Mouse (Mus musculus): ENCODE measurements at regions not wholly inside any gene's neighbourhood (a gene's known extent, or its start where the extent isn't known, plus 50 kb on each side); places are given as distances from the start of the nearest gene placed in this dataset.

GRCm38 (mm10) chr8:103361713-103362112 is 576.3 kb upstream of the Cdh11 start:
- in situ Hi-C loops (cut with MboI, MseI) = no loop called here

DNA sequence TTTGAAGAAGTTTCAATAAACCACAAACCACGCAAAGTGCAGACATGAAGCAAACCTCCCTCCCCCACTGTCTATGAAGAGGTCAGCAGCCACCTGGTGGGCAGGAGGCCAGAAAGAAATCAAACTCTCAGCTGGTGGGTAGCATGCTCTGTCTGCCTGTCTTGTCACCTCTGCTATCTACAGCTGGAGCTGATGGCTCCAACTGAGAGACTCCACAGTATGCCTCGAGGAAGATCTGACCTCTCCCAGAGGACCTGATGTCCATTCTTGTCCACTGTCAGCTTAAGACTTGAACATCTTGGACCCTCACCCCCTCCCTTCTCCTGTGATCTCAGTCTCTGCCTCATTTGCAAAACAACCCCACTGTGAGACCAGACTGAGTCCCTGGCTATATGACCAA is 585.0 kb upstream of the Cdh11 start:
- in situ Hi-C loops (cut with MboI, MseI) = no loop called here

- in situ Hi-C loops (cut with MboI, MseI) = no loop called here
These were observed 587.6 kb upstream of the Cdh11 start for GRCm38 (mm10) chr8:103373007-103373406.

GRCm38 (mm10) chr8:103374151-103374550 is 588.7 kb upstream of the Cdh11 start:
- in situ Hi-C loops (cut with MboI, MseI) = no loop called here

DNA sequence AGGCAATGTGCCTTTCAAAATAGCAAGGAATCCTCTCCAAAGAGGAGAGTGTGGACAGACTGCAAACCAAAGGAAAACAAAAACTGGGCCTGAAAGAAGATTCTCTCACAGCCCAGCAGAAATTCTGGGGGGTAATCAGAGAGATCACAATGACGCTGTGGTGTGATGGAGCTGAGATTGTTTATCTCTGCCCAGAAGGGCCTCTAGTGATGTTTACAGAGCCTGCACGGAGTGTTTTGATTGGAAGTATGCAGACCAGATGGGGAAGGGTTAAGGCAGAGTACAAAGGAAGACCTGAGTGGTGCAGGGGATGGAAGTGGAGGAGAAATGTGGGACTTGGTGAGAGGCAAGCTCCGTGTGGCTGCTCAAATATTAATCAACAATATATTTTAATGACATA is 593.1 kb upstream of the Cdh11 start:
- in situ Hi-C loops (cut with MboI, MseI) = no loop called here

- in situ Hi-C loops (cut with MboI, MseI) = loop anchor here (10.0 kb wide), 1 partner anchor 687 kb away; no protein-coding TSS in a partner anchor
These were observed 596.1 kb upstream of the Cdh11 start for GRCm38 (mm10) chr8:103381575-103381974.

- in situ Hi-C loops (cut with MboI, MseI) = no loop called here
These were observed 605.9 kb upstream of the Cdh11 start for GRCm38 (mm10) chr8:103391359-103391758.

DNA sequence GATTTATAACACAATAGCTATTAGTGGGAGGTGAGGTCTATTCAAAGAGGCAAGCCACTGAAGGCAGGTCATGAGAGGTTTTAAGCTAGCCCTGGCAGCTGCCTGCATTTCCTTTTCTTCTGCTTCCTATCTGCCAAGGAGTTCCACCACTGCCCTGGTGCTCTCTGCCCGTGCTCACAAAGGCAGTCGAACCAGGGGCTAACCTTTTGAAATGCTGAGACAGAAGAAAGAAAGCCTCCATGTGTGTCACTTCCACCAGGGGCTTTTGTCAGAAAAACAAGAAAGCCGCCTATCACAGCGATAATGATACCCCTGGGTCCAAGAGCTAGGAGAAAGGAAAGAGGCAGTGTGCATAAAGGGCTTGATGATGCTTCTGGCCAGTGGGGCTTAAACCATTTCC is 609.9 kb upstream of the Cdh11 start:
- in situ Hi-C loops (cut with MboI, MseI) = no loop called here

- in situ Hi-C loops (cut with MboI, MseI) = no loop called here
These were observed 612.7 kb upstream of the Cdh11 start for GRCm38 (mm10) chr8:103398179-103398578.

GRCm38 (mm10) chr8:103399466-103399865 is 614.0 kb upstream of the Cdh11 start:
- in situ Hi-C loops (cut with MboI, MseI) = no loop called here

- in situ Hi-C loops (cut with MboI, MseI) = no loop called here
These were observed 614.7 kb upstream of the Cdh11 start for GRCm38 (mm10) chr8:103400143-103400542.

DNA sequence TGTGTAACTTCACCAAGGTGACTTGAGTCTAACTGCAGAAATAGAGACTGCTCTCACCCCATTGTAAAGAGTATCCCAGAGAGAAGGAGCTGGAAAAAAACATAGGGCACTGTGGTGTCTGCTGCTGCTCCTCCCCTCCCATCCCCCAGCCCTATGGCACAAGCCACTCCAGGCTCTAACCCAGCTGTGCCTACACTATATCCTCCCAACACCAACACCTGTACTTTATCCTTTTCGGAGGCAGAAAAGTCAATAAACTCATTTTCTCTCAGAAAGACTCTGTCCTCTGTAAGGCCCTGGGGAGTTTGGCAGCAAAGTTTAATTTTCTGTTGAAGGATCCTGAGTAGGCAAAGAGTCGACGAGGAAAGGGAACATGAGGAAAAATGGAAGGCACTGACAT is 617.3 kb upstream of the Cdh11 start:
- in situ Hi-C loops (cut with MboI, MseI) = no loop called here

- in situ Hi-C loops (cut with MboI, MseI) = no loop called here
These were observed 618.4 kb upstream of the Cdh11 start for GRCm38 (mm10) chr8:103403826-103404225.

- in situ Hi-C loops (cut with MboI, MseI) = no loop called here
These were observed 620.3 kb upstream of the Cdh11 start for GRCm38 (mm10) chr8:103405787-103406186.

GRCm38 (mm10) chr8:103406921-103407320 is 621.5 kb upstream of the Cdh11 start:
- in situ Hi-C loops (cut with MboI, MseI) = no loop called here

- in situ Hi-C loops (cut with MboI, MseI) = no loop called here
These were observed 622.2 kb upstream of the Cdh11 start for GRCm38 (mm10) chr8:103407631-103408030.

GRCm38 (mm10) chr8:103408411-103408810 is 623.0 kb upstream of the Cdh11 start:
- in situ Hi-C loops (cut with MboI, MseI) = no loop called here

GRCm38 (mm10) chr8:103409121-103409551 is 623.7 kb upstream of the Cdh11 start:
- in situ Hi-C loops (cut with MboI, MseI) = no loop called here

- in situ Hi-C loops (cut with MboI, MseI) = no loop called here
These were observed 627.3 kb upstream of the Cdh11 start for GRCm38 (mm10) chr8:103412731-103413130.

DNA sequence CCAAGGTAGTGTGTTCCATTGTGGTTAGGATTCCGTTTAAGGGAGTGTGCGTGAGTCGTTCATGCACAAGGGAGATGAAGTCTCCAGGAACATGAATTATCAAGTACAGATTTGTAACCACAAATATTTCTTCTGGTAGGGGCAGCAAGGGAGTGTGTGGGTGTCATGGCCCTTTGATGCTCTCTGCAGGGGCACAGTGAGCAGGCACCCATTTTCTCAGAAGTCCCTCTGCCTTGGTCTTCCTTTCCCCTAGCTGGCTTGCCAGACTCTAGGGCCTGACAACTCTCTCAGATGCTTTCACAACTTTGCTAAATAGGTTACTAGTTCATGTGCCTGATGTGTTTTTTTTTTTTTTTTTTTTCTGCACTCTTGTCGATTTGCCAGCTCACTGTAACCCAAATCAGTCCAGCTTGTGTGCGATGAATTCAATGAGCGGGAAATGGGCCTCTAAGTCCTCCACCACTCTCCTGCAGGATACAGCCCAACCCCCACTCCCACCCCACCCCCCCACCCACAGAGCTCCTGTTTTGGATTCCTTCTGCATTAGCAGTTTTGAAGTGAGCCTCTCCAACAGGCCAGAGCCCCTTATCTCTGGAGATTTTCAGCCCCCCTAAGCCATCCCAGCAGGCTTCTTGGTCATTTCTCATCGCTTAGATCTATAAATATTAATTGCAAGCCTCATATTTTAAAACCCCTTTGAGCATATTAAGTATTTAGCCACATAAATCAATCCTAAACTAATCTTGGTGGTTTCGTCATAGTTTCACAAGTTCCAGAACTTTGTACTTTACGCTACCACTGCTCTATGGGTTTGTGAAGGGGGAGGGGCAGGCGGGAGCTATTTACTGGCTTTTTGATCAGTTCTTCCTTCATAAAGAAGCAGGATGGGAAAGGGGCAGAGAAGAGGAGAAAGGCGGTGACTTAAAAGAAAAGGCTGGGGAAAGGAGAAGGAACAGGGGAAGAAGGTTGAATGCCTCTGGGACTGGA is 628.4 kb upstream of the Cdh11 start:
- in situ Hi-C loops (cut with MboI, MseI) = no loop called here

GRCm38 (mm10) chr8:103422313-103422973 is 637.0 kb upstream of the Cdh11 start:
- in situ Hi-C loops (cut with MboI, MseI) = no loop called here

GRCm38 (mm10) chr8:103425967-103426366 is 640.5 kb upstream of the Cdh11 start:
- in situ Hi-C loops (cut with MboI, MseI) = no loop called here

Measured in T-helper 2 cell (primary cell).